Mouse (Mus musculus) forebrain, embryonic 10.5 days (tissue): ENCODE results near the gene Olfr293. TPM values are rescaled to one million over a fixed set of nuclear protein-coding genes. Genes with fewer than 3 reads are reported as not detected.

ENCODE experiments used
- DNase-seq: peaks from one replicate; pipeline ENCODE4 v3.0.0-alpha.2; 2017; ENCODE audit warnings: low spot score; ENCODE audit errors: extremely low spot score
- H3K27ac ChIP-seq: fragments of 300-500 bp; sonication (generic); 2 replicates; pipeline ENCODE4 v1.5.1; 2016; ENCODE audit warnings: mild to moderate bottlenecking
- H3K27me3 ChIP-seq: fragments of 300-500 bp; sonication (generic); 2 replicates; pipeline ENCODE4 v1.6.1; 2016; ENCODE audit warnings: mild to moderate bottlenecking; ENCODE audit not compliant: poor library complexity, severe bottlenecking
- H3K36me3 ChIP-seq: fragments of 300-500 bp; sonication (generic); replicated peaks from 2 replicates; pipeline ENCODE4 v1.6.1; 2016; ENCODE audit warnings: mild to moderate bottlenecking, moderate library complexity
- H3K4me1 ChIP-seq: fragments of 300-500 bp; sonication (generic); 2 replicates; pipeline ENCODE4 v1.6.1; 2016
- H3K4me3 ChIP-seq: fragments of 300-500 bp; sonication (generic); 2 replicates; pipeline ENCODE4 v1.5.1; 2016; ENCODE audit warnings: mild to moderate bottlenecking, moderate library complexity
- H3K9me3 ChIP-seq: fragments of 300-500 bp; sonication (generic); 2 replicates; pipeline ENCODE4 v1.6.1; 2016; ENCODE audit warnings: mild to moderate bottlenecking, moderate library complexity
- WGBS: fragments of 180-500 bp; shearing (Covaris S2); methylation state at CpG from one replicate; pipeline ENCODE4 v1.1.7; 2016; 5-methylcytosine and 5-hydroxymethylcytosine counted together
- polyA plus RNA-seq: library from polyadenylated mRNA; unstranded; fragments of >200 nt; fragmentation: Nextera tagmentation; extraction: Ambion mirVana; gene quantifications from 2 replicates; pipeline ENCODE4 v1.2.1, GENCODE M21; 2016

Olfr293 gene
- polyA plus RNA-seq = not detected in 2 replicates

GRCm38 (mm10) chr7:86648761-86649160, at the start of gene Olfr293:
TSS of gene Olfr293 (plus strand) at chr7:86649061.
- no peaks in the 10 kb centered on the region for H3K4me1 ChIP-seq
- no peak for DNase-seq
- H3K9me3 ChIP-seq = no peaks in the 10 kb centered on the region
- no peaks in the 10 kb centered on the region for H3K36me3 ChIP-seq
- no peak within 1 kb of the TSS for H3K4me3 ChIP-seq
- H3K27ac ChIP-seq = no peak within 1 kb of the TSS
- H3K27me3 ChIP-seq = no peaks in the 10 kb centered on the region
- WGBS = 91% methylated on average over 4 of the region's 4 CpGs

GRCm38 (mm10) chr7:86616543-86616942, 32.3 kb upstream of the Olfr293 start, which contains the start of gene Olfr294:
TSS of gene Olfr294 (minus strand) at chr7:86616643.
- WGBS = 71% methylated on average over 2 of the region's 2 CpGs
- no peaks in the 10 kb centered on the region for H3K9me3 ChIP-seq
- H3K4me1 ChIP-seq = no peaks in the 10 kb centered on the region
- no peaks in the 10 kb centered on the region for H3K36me3 ChIP-seq
- no peak for DNase-seq
- no peak within 1 kb of the TSS for H3K4me3 ChIP-seq
- no peaks in the 10 kb centered on the region for H3K27me3 ChIP-seq
- no peak within 1 kb of the TSS for H3K27ac ChIP-seq

DNA sequence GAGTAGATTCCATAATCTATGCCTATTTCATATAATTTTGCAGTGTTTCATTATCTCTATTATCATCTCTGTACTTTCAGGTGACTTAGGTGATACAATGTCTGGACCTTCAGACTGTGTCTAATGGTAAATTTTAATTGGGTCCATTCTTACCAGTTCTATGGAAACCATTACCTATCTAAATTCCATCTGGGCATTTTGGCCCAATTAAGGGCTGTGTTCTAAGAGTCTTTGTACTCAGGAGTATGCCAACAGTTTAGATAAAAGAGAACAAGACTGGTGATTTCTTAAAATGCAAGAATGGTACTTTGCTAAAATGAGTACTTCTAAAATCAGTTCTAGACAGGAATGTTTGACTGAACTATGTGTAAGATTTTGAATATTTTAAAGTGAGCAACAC, 39.2 kb downstream of the Olfr293 start, which contains the start of gene Olfr292:
Gene Olfr292, plus strand, starts transcription at position 301 of the 400 bp plus-strand sequence.
- Histone ChIP-seq H3K9me3 (no peaks in the 10 kb centered on the region), H3K4me1 (no peaks in the 10 kb centered on the region), H3K27me3 (no peaks in the 10 kb centered on the region), H3K36me3 (no peaks in the 10 kb centered on the region), H3K27ac (no peak within 1 kb of the TSS), H3K4me3 (no peak within 1 kb of the TSS)
- no peak for DNase-seq

Other genes starting within 250 kb of the Olfr293 start
- not detected in 2 replicates for gene Olfr301, start 245.2 kb upstream of the Olfr293 start, polyA plus RNA-seq
- gene Olfr299, start 189.1 kb upstream of the Olfr293 start, polyA plus RNA-seq = not detected in 2 replicates
- not detected in 2 replicates for gene Olfr298, start 156.6 kb upstream of the Olfr293 start, polyA plus RNA-seq
- gene Olfr297, start 129.1 kb upstream of the Olfr293 start, polyA plus RNA-seq = not detected in 2 replicates
- not detected in 2 replicates for gene Olfr295, start 65.2 kb upstream of the Olfr293 start, polyA plus RNA-seq
- gene Olfr294, start 32.4 kb upstream of the Olfr293 start, polyA plus RNA-seq = not detected in 2 replicates
- gene Olfr292, start 39.3 kb downstream of the Olfr293 start, polyA plus RNA-seq = not detected in 2 replicates
- gene Folh1, start 126.9 kb downstream of the Olfr293 start, polyA plus RNA-seq = 0.12 and 0.19 TPM in 2 replicates
- gene Vmn2r77, start 146.0 kb downstream of the Olfr293 start, polyA plus RNA-seq = not detected in 2 replicates